Mouse (Mus musculus): ENCODE results near the gene Stac2.
A peak's percentile ranks its signal among the peaks of the same experiment; 100 is the strongest.

The Stac2 gene

DNA sequence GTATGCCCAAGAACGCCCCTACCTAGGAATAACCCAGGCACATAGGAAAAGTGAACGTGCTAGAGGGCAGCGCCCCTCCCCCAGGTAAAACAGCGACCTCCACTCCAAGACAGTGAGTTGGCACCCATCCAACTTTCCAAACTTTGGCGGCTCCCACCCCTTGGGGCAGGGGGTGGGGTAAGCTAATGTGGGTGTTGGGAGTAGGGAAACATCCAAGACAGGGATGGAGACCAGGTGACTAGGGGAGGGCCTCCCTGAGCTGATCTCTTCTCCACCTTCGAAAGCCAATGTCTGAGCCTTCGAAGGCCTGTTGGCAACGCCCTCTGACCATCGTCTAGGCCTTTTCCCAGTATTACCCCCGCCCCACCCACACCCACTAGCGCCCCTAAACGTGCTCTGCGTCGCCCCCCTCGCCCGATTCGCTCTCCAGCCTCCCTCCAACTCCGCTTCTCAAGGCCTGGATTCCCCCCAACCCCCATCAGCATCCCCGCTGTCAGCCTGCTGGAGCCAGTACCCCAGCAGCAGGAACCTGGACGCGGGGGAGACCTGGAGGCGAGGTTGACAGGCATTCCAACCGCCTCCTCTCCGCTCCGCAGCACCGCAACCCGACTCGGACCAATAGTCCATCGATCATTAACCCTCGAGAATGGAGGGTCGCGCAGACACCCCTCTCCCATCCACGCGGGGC, 31.6 kb downstream of the Stac2 start:
- peak; percentile 66 for DNase-seq (ENCODE audit: inconsistent ontology term)

DNA sequence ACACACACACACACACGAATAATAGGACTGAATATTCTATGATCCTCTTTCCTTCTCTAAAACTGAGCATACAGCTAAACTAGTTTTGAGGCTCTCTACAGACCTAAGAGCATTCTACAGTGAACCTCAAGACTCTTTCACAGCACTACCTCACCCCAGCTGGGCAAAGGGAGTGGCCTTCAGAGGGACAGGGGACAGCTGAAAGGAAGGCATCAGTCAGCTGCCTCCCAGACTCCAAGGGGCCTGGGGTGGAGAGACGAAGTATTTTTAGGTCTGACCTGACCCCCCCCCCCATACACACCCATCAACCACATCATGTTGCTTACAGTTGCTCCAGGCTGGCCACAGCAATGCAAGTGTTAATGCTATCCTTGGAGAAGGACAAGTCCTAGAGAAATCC, 32.1 kb downstream of the Stac2 start:
- DNase-seq (ENCODE audit: inconsistent ontology term), result no peak

DNA sequence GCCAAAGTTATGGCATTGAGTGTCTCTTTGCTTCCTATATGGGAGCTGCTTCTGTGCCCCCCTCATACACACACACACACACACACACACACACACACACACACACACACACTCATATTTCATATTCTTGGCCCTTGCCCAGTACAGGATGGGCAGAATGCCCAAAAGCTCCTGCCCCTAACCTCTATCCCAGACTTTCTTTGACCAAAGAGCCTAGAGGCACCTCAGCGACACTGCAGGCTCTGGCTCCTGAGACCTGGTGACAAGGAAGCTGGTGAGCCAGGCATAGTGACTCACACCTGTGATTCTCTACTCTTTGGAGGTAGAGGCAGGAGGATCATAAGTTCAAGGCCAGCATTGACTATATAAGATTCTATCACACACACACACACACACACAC, 32.6 kb downstream of the Stac2 start:
- no peak for DNase-seq (ENCODE audit: inconsistent ontology term)

DNA sequence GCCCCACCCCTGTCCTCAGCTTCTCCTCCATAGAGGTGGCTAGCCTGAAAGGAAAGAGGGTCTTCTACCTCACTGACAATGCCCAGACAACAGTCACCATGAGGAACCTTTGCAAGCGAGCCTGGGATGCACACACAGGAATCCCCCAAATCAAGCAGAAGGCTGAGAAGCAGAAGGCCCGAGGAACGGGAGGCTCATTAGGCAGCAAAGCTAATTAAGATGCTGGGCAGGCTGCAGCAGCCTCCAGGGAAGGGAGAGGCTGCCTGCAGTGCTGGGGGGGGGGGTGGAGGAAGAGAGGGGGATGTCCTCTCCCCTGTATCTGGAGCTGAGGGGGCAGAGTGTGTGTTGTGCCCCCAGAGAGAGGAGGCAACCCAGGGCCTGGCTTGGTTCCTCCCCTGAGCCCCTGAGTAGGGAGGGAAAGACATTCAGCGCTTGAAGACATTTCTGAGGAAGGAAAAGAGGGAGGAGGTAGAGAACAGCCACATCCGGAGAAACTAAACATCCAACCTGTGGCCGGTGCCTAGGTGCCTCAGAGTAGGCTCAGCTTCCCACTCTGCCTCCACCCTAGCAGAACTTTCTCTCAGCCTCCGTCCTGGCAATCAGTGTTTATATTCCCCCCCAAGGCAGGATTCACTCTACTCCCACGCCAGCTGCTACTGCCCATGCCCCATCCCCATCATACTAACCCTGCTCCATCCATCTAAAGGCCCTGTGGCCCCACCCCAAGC, 33.2 kb downstream of the Stac2 start:
- DNase-seq (ENCODE audit: inconsistent ontology term), result no peak

DNA sequence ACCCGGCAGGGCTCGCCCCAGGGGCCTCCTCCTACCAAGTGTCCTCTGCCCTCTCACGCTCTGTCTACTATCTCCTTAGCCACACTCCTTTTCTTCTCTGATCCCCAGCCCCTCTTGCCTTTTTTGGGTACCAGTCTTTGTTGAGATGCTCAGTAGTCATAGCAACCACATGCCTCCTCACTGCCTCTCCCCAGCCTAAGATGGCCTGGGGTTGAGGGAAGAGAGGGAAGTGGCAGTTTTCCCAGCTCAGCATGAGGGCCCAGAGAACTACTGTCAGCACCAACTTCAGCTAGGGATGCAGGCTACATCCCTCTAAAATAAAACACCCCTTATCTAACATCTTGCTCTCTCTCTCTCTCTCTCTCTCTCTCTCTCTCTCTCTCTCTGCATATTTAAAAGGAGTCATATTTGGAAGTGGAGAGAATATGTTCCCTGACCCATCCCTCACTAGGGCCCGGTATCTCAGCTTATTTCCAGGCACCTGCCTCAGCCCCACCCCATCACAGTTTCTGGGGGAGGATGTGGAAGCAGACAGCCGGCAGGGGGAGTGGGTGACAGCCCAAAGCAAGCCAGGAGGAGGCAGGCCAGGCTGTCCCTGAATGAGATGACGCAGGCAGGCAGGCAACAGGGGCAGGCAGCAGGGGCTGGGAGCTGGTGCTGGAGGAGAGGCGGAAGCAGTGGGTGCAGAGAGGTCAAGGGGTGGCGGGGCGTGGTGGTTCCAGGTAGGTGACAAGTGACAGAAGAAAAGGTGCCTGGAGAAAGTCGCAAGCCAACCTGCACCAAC, 34.2 kb downstream of the Stac2 start:
- peak; percentile 64 for DNase-seq (ENCODE audit: inconsistent ontology term)

DNA sequence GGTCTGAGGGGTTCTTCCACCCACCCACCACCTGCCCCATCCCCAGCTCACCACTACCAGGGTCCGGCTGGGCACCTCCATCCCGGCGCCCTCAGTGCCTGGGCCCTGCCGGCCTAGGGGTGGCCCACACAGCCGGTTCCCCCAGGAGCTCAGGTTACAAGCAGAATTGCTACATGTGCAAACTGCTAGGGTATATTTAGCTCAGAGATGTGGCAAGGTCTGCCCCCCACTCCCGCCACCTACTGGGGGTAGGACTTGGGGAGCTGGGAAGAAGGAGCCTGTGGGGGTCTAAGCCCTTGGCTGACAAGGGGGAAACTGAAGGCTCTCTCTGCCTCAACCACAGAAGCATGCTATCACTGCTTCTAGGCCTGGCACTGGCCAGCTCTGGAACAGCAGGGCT, 35.0 kb downstream of the Stac2 start:
- DNase-seq (ENCODE audit: inconsistent ontology term), result no peak

DNA sequence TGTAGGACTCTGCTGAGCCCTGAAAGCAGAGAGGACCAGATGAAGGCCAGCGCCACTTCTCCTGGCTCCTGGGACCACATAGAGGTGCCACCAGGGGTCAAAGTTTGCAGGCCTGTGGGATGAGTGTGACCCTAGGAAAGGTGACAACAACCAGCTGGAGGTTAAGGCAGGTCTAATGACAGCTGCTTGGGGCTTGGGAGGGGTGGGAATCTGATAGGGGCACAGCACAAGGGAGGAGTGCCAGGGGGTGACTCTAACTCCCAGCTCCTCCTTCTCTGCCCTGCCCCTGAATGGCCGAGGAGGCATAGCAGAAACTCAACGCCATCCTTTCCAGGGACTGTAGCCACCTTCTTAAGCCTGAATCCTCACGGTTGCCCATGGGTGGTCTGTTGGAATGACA, 36.4 kb downstream of the Stac2 start:
- DNase-seq (ENCODE audit: inconsistent ontology term), result no peak

DNA sequence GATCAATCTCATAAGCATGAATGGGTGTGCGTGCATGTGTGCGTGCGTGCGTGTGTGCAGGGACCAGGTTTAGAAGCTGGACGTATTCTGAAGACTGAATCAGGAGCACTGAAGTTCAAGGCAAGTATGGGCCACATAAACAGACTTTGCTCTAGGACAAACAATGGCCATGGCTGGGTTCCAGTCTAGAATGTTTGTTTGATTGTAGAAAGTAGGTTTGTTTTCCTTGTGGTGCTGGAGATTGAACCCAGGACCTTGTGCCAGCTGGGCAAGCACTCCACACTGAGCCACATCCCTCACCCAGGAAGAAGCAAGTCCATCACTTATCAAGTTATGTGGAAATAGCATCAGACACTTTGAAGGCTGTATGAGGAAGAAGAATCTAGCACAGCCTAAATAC, 37.1 kb downstream of the Stac2 start:
- no peak for DNase-seq (ENCODE audit: inconsistent ontology term)

DNA sequence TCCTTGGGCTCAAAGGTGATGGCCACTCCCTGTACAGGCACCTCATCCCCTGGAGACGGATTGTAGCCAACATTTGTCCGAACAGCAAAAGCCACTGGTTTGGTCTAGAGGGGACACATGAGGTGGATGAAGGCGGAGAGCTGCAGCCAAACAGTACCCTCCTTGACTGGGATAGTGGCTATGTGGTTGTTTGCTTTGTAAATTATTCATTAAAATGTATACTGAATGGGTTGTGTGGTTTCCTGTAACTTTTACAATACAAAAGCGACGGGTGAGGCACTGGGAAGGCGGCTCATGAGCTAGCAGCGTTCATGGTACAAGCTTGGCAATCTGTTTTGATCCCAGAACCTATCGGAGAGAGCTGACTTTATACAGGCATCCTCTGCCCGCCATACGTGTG, 40.4 kb downstream of the Stac2 start:
- DNase-seq (ENCODE audit: inconsistent ontology term), result no peak

DNA sequence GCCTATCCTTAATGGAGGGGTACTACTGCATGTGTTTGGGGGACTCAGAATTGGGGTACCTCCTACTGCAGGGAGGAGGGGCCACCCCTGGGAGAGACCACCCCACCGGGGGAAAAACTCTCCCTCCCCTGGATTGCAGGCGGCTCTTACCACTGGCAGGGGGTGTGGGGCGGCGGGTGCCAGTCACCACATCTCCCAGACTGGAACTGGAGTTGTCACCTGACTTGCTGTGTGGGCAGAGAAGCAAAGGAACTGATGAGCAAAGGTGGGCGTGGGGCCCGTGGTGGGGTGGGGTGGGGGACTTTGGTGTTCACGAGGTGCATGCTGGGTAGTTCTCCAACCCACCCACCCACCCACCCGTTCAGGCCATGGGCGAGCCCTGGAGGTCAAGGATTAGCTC, 41.5 kb downstream of the Stac2 start:
- DNase-seq (ENCODE audit: inconsistent ontology term), result no peak

DNA sequence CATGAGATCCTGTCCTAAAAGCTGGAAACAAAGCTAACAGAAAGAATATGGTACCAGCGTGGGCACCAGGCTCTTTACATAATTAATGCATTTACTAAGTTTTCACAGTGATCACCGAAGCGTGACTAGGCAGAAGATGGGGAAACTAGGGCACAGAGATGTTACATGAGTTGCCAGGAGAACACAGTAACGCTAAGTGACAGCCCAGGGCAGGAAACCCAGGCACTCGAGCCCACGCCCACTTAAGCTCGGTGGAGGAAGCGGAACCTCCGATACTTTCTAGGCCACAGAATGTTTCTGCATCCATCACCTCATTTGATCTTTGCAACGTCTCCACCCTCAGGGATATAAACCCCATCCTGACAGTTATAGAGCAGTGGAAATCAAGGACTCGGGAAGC, 45.2 kb downstream of the Stac2 start:
- no peak for DNase-seq (ENCODE audit: inconsistent ontology term)

DNA sequence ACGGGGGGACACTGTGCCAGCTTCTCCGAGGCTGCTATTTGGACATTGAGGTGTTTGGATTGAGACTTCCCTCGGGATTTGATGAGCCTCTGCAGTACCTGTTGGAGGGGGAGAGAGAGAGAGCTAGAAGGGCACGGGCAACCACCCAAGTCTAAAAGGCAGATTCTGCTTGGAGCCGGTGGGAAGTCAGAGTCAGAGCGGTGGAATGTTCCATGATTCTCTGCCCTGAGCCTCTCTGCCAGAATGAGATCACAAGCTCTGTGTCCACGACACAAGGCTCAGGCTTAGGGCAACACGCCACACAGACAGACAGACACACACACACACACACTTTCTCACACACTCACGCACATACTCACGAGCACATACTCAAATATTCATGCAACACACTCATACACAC, 47.6 kb downstream of the Stac2 start:
- peak; percentile 88 for DNase-seq (ENCODE audit: inconsistent ontology term)

DNA sequence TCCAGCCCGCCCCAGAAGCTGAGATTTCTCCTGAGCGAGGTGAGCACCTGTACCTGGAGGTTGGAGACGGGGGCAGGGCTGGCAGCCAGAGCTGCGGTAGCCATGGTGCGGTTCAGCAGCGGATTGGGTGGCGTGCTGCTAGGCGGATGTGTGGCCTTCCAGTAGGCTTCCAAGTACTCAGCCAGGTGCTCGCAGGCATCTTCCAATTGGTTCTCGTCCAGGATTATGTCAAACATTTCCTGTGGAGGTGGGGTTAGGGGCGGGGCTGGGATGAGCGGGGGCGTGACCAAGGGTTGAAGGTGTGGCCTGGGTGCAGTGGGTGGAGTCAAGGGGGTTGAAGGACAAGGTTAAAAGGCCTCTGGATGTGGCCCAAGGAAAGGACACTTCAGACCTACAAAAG, 48.2 kb downstream of the Stac2 start:
- DNase-seq (ENCODE audit: inconsistent ontology term), result no peak

DNA sequence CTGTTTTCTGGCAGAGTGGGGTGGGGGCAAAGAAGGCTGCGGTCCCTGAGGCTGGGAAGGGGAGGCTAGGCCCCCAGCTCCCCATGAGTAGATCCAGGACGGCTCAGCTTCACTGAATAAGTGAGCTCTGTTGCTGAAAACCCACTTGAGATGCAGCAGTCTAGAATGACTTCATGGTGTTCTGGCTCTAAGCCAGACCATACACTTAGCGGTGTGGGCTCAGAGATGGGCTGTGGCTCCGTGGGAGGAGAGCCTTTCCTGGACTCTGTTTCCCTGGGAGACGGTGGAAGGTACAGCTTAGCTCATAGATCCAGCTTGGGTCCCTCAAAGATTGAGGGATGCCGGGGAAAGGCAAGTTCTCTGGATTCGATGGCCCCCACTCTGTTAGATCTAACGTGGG, 49.1 kb downstream of the Stac2 start:
- no peak for DNase-seq (ENCODE audit: inconsistent ontology term)

DNA sequence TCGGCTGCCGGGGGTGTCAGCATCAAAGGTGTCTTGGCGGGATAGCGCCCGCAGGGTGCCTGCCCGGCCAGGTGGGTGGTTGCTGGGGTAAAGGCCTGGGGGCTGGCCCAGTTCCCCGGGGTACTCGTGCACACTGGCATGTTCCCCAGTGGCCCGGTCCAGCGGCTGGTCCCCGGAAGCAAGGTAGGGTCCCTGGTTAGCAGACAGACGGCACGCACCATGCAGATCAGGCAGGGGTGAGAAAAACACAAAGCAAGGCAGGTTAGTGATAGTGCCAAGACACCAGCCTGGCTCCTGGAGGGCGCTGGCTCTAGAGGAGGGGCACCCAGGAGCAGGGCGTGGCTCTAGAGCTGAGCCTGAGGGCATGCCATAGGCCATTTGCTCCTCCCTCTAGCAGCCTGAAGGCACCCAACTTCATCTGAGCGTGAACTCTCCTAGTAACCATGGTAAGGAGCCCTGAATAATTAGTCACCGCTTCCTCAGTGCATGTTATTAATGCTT, 50.0 kb downstream of the Stac2 start:
- peak; percentile 95 for DNase-seq (ENCODE audit: inconsistent ontology term)

DNA sequence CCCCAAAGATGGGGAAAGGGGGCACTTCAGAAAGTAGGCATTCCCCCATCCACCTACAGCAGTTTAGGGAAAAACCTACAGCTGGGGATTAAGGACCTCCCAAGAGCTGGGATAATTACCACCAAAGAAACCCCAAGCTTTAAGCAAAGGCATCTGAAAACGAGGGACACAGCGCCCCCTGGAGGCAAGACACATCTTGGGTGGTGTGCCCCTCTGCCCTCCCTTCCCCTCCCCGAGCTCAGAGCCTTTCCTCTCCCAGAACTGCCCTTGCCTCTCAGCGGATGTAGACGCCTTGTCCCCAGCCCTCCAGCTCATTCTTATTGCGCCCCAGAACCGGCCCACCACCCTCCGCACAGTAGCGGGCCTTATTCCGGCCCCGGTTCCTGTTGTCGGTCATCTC, 50.6 kb downstream of the Stac2 start:
- DNase-seq (ENCODE audit: inconsistent ontology term), result peak; percentile 75

DNA sequence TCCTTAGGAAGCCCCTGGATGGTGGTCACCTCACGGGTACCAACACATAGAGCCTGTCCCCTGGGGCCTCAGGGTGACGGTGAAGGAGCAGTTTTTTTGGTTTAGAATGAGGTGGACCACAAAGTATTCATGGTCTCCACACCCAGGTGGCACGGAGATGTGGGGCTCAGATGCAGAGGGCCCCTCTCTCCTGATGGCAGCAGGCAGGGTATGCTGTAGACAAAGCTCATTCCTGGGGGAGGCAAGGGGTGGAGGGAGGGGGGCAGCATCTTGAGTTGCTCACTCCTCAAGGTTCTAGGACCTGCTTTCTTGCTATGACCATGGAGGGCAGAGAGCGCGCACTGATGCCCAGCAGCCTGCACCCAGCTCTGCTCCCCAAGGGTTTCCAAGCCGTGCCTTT, 51.3 kb downstream of the Stac2 start:
- DNase-seq (ENCODE audit: inconsistent ontology term), result no peak

DNA sequence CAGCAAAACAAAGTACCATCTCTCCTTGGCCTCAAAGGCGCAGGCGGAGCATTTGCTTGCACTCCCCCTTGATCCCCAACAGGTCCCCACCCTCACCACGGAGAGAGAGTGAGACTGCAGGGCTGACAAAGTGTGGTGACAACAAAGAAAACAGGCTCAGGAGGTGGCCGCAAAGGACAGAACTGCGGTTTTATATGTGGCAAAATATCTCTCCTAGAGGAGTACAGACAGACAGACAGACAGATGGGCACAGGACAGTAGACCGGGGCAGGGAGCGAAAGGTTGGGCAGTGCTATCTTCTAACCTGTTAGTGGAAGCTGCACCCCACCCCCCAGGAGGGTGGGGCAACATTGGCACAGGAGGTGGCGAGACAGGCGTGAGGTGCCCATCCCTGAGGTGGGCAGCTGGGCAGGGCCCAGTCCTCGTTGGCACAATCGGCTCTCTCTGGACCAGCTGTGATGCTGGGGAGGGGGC, 51.9 kb downstream of the Stac2 start:
- no peak for DNase-seq (ENCODE audit: inconsistent ontology term)

DNA sequence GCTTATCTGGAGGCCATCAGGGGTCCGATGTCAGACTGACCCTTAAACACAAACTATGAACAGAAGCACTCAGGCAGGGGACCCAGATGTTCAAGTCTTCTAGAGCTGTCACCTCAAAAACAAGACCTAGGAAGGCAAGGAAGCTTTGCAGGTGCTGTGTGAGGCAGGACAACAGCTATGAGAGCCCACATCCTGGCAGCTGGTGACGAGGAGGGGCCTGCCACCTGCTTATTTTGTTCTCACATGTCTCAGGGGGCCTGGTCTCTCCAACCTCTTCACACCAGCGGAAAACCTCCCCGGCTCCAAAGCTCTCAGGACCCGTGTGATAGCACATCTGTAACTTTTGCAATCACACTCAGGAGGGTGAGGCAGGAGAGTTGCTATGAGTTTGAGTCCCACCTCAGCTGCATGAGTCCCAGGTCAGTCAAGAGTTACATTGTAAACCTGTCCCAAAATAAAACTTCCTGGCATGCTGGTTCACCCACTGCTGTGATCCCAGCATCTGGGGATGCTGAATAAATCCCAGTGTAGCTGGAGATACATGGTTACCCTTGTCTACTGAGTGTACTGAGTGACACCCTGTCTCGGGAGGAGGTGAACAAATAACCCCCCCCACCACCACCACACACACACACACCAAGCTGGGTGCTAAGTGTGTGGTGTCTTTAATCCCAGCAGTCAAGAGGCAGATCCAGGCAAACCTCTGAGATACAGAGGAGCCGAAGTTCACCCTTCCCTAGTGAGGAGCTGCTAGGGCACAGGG, 52.7 kb downstream of the Stac2 start:
- no peak for DNase-seq (ENCODE audit: inconsistent ontology term)

DNA sequence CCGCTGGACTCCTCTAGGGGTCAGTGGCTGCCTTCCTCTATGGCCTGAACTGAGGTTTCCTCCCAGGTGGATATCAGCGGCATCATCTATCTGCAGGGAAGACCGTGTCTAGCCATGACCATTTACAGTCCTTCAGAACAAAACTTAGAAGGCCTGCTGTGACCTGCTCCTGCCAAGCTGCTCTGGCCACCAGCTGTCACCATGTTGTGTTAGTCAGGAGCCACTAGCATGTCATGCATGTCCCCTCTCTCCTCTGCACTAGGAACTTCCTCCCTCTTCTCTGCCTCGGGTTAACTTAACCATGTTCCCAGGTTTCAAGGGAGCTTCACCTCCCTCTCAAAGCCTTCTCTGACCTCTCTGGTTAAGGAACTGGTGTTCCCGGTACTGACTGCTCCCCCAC, 53.5 kb downstream of the Stac2 start:
- DNase-seq (ENCODE audit: inconsistent ontology term), result no peak

DNA sequence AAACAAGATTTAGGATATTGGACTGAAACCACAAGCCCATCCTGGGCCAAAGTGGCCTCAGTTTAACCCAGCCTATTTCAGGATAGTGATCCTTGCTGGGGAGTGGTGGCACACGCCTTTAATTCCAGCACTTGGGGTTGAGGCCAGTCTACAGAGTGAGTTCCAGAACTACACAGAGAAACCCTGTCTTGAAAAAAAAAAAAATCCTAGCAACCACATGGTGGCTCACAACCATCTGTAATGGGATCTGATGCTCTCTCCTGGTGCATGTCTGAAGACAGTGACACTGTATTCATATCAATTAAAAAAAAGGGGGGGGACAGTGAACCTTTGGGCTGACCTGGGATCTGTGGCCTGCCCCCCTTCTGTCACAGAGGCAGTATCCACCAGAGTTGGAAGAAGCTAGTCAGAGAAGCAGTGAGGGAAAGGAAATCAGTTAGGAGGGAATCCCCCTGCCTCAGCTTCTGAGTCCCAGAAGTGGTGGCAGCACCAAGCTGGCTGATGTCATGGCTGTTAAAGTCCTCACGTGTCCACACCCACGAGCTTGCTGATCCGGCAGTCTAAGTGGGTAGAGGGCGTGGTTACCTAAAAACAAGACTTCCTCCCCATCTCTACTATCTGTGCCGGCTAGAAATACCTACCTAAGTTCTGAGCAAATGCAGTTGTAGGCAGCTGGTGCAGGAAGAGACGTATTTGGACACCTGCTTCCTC, 54.2 kb downstream of the Stac2 start:
- DNase-seq (ENCODE audit: inconsistent ontology term), result no peak

Data from Muller cell, postnatal 12 days (primary cell).